Mouse (Mus musculus) mouse embryonic stem cell (cell line): ENCODE results near the gene Nisch.

Experiments
- in situ Hi-C, 2 experiments: fragments of 300-500 bp; cut with MboI; formaldehyde crosslinking; loops; 1 replicate in 1 of 2; 3 replicates in 1 of 2; pipeline ENCODE4 v1.14.3; 2019 to 2020; ENCODE audit warnings: low sequenced_read_pairs in 2 of 2, low pct_unique_long_range_greater_than_20kb in 1 of 2, mixed read lengths in 1 of 2; ENCODE audit not compliant: unreplicated experiment in 1 of 2

The Nisch gene

GRCm38 (mm10) chr14:31172781-31173455, 43.8 kb downstream of the Nisch start:
- in situ Hi-C loops: no loop called here

DNA sequence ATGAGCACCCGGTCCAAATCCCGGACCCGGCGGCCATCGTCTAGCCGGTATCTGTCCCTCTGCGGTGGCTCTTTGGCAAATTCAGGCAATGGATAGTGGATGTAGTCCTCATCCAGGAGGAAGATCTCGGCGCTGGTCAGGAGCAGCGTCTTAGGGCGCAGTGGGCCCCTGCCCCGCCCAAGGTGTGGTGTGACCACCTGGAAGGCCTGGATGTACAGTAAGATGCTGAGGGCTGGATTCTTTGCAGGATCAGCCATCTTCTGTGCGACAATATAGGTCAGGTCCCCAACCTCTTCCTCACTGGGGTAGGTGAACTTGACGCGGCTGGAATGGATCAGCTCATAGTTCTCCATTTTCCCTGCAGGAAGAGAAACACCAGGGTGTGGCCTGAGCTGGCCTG, 44.9 kb downstream of the Nisch start:
- in situ Hi-C loops: no loop called here

DNA sequence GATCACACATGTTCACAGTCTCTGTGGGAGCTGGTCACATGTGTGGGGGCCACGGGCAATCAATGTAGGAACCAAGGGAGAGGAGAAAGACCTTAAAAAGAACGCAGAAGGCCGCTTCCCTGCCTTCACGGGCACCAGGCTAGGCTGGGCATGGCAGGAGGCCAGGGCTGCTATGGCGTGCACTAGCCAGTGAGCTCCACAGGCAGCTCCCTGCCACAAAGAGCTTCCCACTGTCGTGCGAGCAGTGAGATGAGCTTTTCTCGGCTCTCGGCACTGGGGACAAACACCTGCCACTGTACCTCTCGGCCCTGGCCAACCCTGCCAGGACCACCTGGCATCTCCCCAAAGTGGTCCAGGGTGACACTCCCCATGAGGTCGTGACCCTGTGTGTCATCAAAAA, 45.4 kb downstream of the Nisch start:
- in situ Hi-C loops: no loop called here

GRCm38 (mm10) chr14:31170963-31171362, 45.8 kb downstream of the Nisch start:
- in situ Hi-C loops: no loop called here

- in situ Hi-C loops: no loop called here
Measured at GRCm38 (mm10) chr14:31169508-31169907, 47.2 kb downstream of the Nisch start.

DNA sequence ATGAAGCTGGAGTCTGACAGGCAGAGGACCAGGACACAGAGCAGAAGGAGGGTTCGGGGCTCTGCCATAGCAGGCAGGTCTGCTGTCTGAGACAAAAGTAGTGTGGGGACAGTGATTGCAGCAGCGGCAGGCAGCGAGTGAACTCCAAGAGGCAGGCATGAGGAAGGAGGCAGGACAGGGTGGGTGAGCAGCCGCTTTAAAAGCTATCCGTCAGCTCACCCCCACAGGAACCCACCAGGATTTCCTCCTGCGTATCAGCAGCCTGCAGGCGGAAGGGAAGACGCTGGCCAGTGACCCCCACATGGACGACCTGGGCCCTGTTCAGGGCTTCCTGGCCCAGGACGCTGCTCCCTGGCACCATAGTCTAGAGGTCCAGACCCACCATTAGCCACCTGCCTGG, 48.3 kb downstream of the Nisch start, which contains the start of gene Stab1:
Gene Stab1 (minus strand): TSS at position 217 of the 400 bp plus-strand sequence.
- in situ Hi-C loops: no loop called here

DNA sequence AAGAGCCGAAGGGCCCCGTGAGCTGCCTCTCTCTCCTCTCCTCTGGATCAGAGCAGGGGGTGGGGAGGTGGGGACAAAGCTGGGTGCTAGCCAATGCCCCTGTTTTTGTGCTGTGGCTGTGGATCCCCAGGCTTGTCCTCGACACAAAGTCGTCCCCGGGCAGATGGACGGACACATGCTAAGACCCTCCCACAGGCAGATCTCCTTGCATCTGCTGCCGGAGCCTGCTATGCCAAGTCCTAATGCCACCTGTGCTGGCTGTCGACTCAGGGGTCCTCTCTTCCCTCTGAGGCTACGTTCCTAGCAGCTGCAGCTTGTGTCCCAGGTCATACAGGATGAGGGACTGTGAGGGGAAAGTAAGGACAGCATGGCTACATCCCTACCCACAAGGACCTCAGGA, 49.9 kb downstream of the Nisch start:
- in situ Hi-C loops: no loop called here

DNA sequence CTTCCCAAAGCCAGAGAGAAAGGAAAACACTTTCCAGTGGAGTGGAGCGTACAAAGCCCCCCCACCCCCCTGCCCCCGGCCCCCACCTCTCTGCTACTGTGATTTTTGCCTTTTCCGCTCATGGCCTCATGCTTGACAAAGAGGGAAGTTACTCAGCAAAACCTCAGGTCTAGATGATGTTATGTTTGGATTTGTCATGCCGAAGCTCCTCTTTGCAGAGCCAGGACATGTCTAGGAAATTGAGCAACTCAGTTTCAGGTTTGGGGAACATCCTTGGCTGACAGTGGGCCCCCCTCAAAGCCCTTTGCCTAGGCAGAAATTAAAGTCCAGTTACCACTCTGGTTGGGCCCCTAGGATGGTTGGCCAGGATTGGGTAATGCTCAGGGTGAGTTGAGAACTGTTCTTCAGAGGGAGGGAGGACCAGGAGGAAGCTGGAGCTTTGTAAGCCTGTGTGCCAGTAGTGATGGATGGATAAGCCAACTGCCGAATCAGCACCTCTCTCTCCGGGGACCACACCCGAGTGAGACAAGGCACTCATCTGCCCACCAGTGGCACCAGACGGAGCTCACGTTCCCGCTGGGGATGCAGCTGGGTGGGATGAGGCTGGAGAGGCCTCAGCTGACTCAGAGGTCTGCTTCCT, 50.6 kb downstream of the Nisch start:
- in situ Hi-C loops: no loop called here

- in situ Hi-C loops: no loop called here
Measured at GRCm38 (mm10) chr14:31165458-31165857, 51.3 kb downstream of the Nisch start.

DNA sequence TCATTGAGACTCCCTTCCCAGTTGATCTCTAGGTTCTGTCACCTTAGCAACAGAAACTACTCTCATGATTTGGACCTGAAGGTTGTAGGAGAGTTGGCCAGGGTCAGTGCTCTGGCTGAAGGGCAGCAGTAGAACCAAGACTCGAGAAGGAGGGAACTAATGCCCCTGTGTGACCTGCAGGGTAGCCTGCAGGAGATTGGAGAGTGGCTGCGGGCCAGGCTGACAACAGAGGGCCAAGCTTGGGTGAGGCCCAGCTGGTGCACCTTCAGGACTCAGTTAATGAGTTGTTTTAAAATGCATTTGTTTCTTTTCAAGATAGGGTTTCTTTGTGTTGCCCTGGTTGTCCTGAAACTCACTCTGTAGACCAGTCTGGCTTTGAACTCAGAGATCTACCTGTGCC, 51.7 kb downstream of the Nisch start:
- in situ Hi-C loops: no loop called here

GRCm38 (mm10) chr14:31164067-31164466, 52.7 kb downstream of the Nisch start:
- in situ Hi-C loops: no loop called here

- in situ Hi-C loops: no loop called here
Measured at GRCm38 (mm10) chr14:31161638-31162037, 55.1 kb downstream of the Nisch start.

DNA sequence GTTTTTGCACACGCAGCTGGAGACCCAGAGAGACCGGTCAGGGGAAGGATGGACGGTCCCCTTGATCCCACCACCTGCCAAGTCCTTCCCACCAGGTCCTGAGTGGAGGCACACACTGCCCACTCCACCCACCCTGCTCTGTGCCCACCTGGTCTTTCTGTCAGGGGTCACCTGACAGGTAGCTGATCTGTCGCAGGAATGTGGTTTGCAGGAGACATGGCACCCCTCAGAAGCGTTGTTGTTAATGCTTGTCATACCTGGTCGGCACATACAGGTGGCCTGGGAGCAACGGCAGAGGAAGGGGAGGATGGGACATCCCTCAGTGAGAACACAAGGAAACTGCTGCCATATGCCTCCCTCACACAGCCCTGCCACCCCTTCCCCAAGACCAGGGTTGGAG, 55.6 kb downstream of the Nisch start:
- in situ Hi-C loops: no loop called here

DNA sequence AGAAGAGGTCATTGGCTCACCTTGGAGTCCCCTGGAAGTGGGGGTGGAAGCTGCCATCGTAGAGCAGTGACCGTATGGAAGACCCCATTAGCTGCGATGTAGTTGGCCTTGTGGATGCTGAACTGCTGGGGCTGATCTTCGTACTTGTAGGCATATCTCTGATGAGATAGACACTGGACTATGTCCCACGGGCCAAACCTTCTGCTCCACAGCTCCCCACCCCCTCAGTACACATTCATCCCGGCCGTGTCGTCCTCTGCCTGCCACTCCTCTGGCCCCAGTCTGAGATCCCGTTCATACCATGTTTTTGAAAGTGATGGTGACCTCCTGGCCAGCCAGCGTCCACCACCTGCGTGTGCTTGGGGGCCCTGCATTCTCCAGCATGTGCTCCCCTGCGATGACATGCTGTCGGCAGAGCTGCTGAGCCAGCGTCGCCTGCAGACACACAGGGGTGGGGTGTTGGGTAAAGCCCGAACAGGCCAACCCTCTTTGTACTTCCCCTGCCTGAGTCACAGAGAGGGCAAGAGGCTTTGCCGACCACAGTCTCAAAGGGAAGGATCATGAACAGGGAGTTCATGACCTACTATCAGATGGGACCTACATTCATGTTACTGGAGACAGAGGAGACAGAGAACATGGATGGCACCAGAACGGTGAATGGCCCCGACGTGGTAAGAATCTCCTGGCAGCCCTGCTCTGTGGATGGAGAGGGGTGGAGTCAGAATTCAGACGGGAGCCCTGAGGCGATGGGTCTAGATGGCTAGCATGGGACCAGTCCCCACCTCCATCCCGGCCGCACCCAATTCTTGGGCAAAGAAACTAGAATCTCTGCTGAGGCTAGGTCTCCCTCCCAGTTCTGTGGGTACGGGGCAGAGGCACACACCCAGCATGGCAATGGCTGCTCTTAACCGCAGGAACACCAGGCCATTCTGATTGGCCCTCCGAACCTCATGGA, 56.3 kb downstream of the Nisch start:
- in situ Hi-C loops: no loop called here

- in situ Hi-C loops: no loop called here
Measured at GRCm38 (mm10) chr14:31145694-31146093, 71.1 kb downstream of the Nisch start.

- in situ Hi-C loops: no loop called here
Measured at GRCm38 (mm10) chr14:31141011-31141410, 75.7 kb downstream of the Nisch start.

- in situ Hi-C loops: no loop called here
Measured at GRCm38 (mm10) chr14:31140141-31140540, 76.6 kb downstream of the Nisch start.

GRCm38 (mm10) chr14:31139666-31140065, 77.1 kb downstream of the Nisch start:
- in situ Hi-C loops: no loop called here

GRCm38 (mm10) chr14:31138897-31139429, 77.8 kb downstream of the Nisch start:
- in situ Hi-C loops: no loop called here
